Mouse (Mus musculus): ENCODE measurements around the gene Spz1.

- TF ChIP-seq NANOG (IDR thresholded peaks at IDR 0.05; ENCODE audit: borderline replicate concordance, low read length) (no peak), CTCF (conservative IDR thresholded peaks at IDR 0.05; ENCODE audit: low read length) (no peak)
Measured at GRCm38 (mm10) chr13:92615201-92615600, 39.2 kb upstream of the Spz1 start.
